Mouse (Mus musculus) myocyte (in vitro differentiated cells): ENCODE results near the gene Lpcat3. TPM values are rescaled to one million over a fixed set of nuclear protein-coding genes. Genes with fewer than 3 reads are reported as not detected.

Experiments used
- H3K27me3 ChIP-seq: one replicate; pipeline ENCODE4 v1.6.1; 2011; ENCODE audit not compliant: control insufficient read depth, insufficient read depth, insufficient read length
- H3K36me3 ChIP-seq: one replicate; pipeline ENCODE4 v1.6.1; 2011; ENCODE audit not compliant: control insufficient read depth, insufficient read depth
- H3K4me2 ChIP-seq: one replicate; pipeline ENCODE4 v1.6.1; 2011; ENCODE audit warnings: low read depth, control low read depth
- H3K4me3 ChIP-seq: one replicate; pipeline ENCODE4 v1.5.1; 2011; ENCODE audit warnings: mild to moderate bottlenecking, control low read depth, moderate library complexity
- H3K79me2 ChIP-seq: one replicate; pipeline ENCODE4 v1.6.1; 2011; ENCODE audit not compliant: control insufficient read depth, insufficient read depth
- H3ac ChIP-seq: one replicate; pipeline ENCODE4 v1.6.1; 2011; ENCODE audit not compliant: control insufficient read depth, insufficient read length
- CEBPB ChIP-seq: IDR thresholded peaks from 2 replicates; pipeline ENCODE4 v1.6.1; 2011; ENCODE audit warnings: mild to moderate bottlenecking, moderate library complexity; ENCODE audit not compliant: poor library complexity, insufficient read depth, severe bottlenecking
- E2F4 ChIP-seq: IDR thresholded peaks from one replicate; pipeline ENCODE4 v1.6.1; 2011; ENCODE audit warnings: mild to moderate bottlenecking, control low read depth, moderate library complexity; ENCODE audit not compliant: insufficient read depth
- MAX ChIP-seq: IDR thresholded peaks from one replicate; pipeline ENCODE4 v1.6.1; 2011; ENCODE audit warnings: low read depth, mild to moderate bottlenecking, control low read depth
- MYOD1 ChIP-seq, 3 experiments: IDR thresholded peaks; one replicate each; pipeline ENCODE4 v1.6.1; 2011; ENCODE audit warnings: control low read depth in 2 of 3, low read depth in 2 of 3, mild to moderate bottlenecking in 2 of 3, moderate library complexity in 1 of 3; ENCODE audit not compliant: insufficient read length in 2 of 3, control insufficient read depth in 1 of 3
- MYOG ChIP-seq, 3 experiments: IDR thresholded peaks; one replicate each; pipeline ENCODE4 v1.6.1; 2011; ENCODE audit warnings: control low read depth in 2 of 3, low read depth in 2 of 3, mild to moderate bottlenecking in 2 of 3; ENCODE audit not compliant: insufficient read length in 2 of 3, control insufficient read depth in 1 of 3, insufficient read depth in 1 of 3
- POLR2A ChIP-seq: IDR thresholded peaks from one replicate; pipeline ENCODE4 v1.6.1; 2011; ENCODE audit warnings: low read depth, mild to moderate bottlenecking, control low read depth, moderate library complexity; ENCODE audit not compliant: insufficient read length
- POLR2AphosphoS2 ChIP-seq: IDR thresholded peaks from one replicate; pipeline ENCODE4 v1.6.1; 2011; ENCODE audit warnings: low read depth, control low read depth; ENCODE audit not compliant: insufficient read length
- REST ChIP-seq: IDR thresholded peaks from one replicate; pipeline ENCODE4 v1.6.1; 2011; ENCODE audit warnings: mild to moderate bottlenecking, control low read depth, moderate library complexity; ENCODE audit not compliant: insufficient read depth, insufficient read length
- SRF ChIP-seq: IDR thresholded peaks from one replicate; pipeline ENCODE4 v1.6.1; 2011; ENCODE audit warnings: low read depth; ENCODE audit not compliant: control insufficient read depth, insufficient read length
- TCF12 ChIP-seq: IDR thresholded peaks from one replicate; pipeline ENCODE4 v1.6.1; 2011; ENCODE audit warnings: mild to moderate bottlenecking, control low read depth; ENCODE audit not compliant: poor library complexity, insufficient read depth, severe bottlenecking
- TCF3 ChIP-seq: IDR thresholded peaks from one replicate; pipeline ENCODE4 v1.6.1; 2011; ENCODE audit warnings: low read depth, control low read depth; ENCODE audit not compliant: insufficient read length
- USF1 ChIP-seq: IDR thresholded peaks from one replicate; pipeline ENCODE4 v1.6.1; 2011; ENCODE audit warnings: low read depth, mild to moderate bottlenecking, control low read depth, moderate library complexity
- polyA plus RNA-seq: library from polyadenylated mRNA; unstranded; fragments of >200 nt; fragmentation: generic; extraction: Trizol; gene quantifications from one replicate; pipeline ENCODE4 v1.2.1, GENCODE M21; 2012; ENCODE audit warnings: missing spikeins

Gene Lpcat3
- polyA plus RNA-seq, 1 experiment: 138 TPM

DNA sequence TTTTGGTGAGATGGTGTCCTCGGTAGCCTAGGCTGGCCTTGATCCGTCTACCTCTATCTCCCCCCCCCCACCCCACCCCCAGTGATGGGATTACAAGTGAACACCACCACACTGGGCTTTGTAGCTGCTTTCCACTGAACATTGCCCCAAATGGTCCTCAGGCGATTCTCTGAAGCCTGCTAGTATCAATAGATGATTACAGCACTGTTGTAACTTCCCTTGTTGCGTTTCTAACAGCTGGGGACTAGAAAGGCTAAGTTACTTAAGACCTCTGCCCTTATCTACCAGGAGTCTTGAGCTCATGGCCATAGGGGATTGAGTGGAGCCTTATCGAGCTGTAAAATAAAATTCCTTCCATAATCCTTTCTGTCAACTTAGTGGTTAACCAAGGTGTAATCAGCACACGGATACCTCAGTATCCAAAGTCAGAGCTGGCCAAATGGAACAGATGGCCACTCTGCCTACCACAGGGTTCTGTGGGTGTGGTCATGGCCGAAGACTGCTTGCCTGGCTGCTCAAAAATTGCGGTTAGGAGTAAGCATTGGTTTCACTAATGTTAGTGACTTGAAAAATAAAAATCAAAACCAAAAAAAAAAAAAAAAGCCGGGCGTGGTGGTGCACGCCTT is 6.5 kb downstream of the Lpcat3 start:
- Histone ChIP-seq H3ac (no peak overlapping the region), H3K79me2 (peaks cover 27% of the 10 kb centered on the region), H3K27me3 (no peaks in the 10 kb centered on the region), H3K36me3 (peaks cover 4% of the 10 kb centered on the region), H3K4me2 (no peak overlapping the region), H3K4me3 (no peak overlapping the region)
- peak; percentile 29 to 83 (median 61) for TF ChIP-seq MYOG (IDR thresholded peaks at IDR 0.05; ENCODE audit: control insufficient read depth in 1 of 3, insufficient read depth in 1 of 3, insufficient read length in 2 of 3, low read depth in 2 of 3)
- TF ChIP-seq REST: no peak
- TF ChIP-seq TCF12: peak; percentile 46
- TF ChIP-seq TCF3: peak; percentile 40
- TF ChIP-seq MYOD1 (IDR thresholded peaks at IDR 0.05; ENCODE audit: control insufficient read depth in 1 of 3, insufficient read length in 2 of 3, low read depth in 2 of 3): peak in 2 of 3 experiments; percentile 41 to 72
- no peak for TF ChIP-seq SRF

GRCm38 (mm10) chr6:124670281-124670900 is 7.6 kb downstream of the Lpcat3 start:
- no peak overlapping the region for H3ac ChIP-seq
- H3K4me2 ChIP-seq: no peak overlapping the region
- peaks cover 11% of the 10 kb centered on the region for H3K36me3 ChIP-seq
- H3K4me3 ChIP-seq: no peak overlapping the region
- peaks cover 27% of the 10 kb centered on the region for H3K79me2 ChIP-seq
- no peaks in the 10 kb centered on the region for H3K27me3 ChIP-seq
- TF ChIP-seq TCF12 (no peak), E2F4 (no peak), SRF (no peak), MAX (no peak), TCF3 (no peak)

- no peaks in the 10 kb centered on the region for H3K27me3 ChIP-seq
- peaks cover 8% of the 10 kb centered on the region for H3K36me3 ChIP-seq
- no peak overlapping the region for H3K4me3 ChIP-seq
- TF ChIP-seq POLR2AphosphoS2: no peak
- no peak for TF ChIP-seq USF1
- no peak overlapping the region for H3K4me2 ChIP-seq
- peaks cover 25% of the 10 kb centered on the region for H3K79me2 ChIP-seq
- H3ac ChIP-seq: no peak overlapping the region
Measured at GRCm38 (mm10) chr6:124672100-124672499, 9.3 kb downstream of the Lpcat3 start.

GRCm38 (mm10) chr6:124673619-124674018 is 10.8 kb downstream of the Lpcat3 start:
- Histone ChIP-seq H3ac (no peak overlapping the region), H3K27me3 (no peaks in the 10 kb centered on the region), H3K4me2 (no peak overlapping the region), H3K79me2 (peaks cover 25% of the 10 kb centered on the region), H3K36me3 (peaks cover 8% of the 10 kb centered on the region), H3K4me3 (no peak overlapping the region)
- no peak for TF ChIP-seq POLR2A
- no peak for TF ChIP-seq MAX
- no peak for TF ChIP-seq USF1
- TF ChIP-seq MYOD1 (IDR thresholded peaks at IDR 0.05; ENCODE audit: control insufficient read depth in 1 of 3, insufficient read length in 2 of 3, low read depth in 2 of 3): no peak
- no peak for TF ChIP-seq SRF
- no peak for TF ChIP-seq REST
- TF ChIP-seq CEBPB: no peak
- no peak for TF ChIP-seq POLR2AphosphoS2
- TF ChIP-seq MYOG (IDR thresholded peaks at IDR 0.05; ENCODE audit: control insufficient read depth in 1 of 3, insufficient read depth in 1 of 3, insufficient read length in 2 of 3, low read depth in 2 of 3): no peak
- TF ChIP-seq E2F4: no peak
- TF ChIP-seq TCF3: no peak

GRCm38 (mm10) chr6:124674591-124674990 is 11.8 kb downstream of the Lpcat3 start:
- H3K4me3 ChIP-seq: no peak overlapping the region
- peaks cover 25% of the 10 kb centered on the region for H3K79me2 ChIP-seq
- H3K27me3 ChIP-seq: no peaks in the 10 kb centered on the region
- H3K4me2 ChIP-seq: no peak overlapping the region
- H3ac ChIP-seq: no peak overlapping the region
- no peak for TF ChIP-seq MAX
- TF ChIP-seq SRF: no peak
- no peak for TF ChIP-seq TCF12
- no peak for TF ChIP-seq POLR2A
- TF ChIP-seq E2F4: no peak
- no peak for TF ChIP-seq MYOG (IDR thresholded peaks at IDR 0.05; ENCODE audit: control insufficient read depth in 1 of 3, insufficient read depth in 1 of 3, insufficient read length in 2 of 3, low read depth in 2 of 3)
- TF ChIP-seq TCF3: no peak
- no peak for TF ChIP-seq MYOD1 (IDR thresholded peaks at IDR 0.05; ENCODE audit: control insufficient read depth in 1 of 3, insufficient read length in 2 of 3, low read depth in 2 of 3)
- TF ChIP-seq REST: no peak
- TF ChIP-seq USF1: no peak
- TF ChIP-seq POLR2AphosphoS2: no peak
- peaks cover 8% of the 10 kb centered on the region for H3K36me3 ChIP-seq
